Mouse (Mus musculus) hindbrain, embryonic 12.5 days (tissue): Measurements from ENCODE around the gene Pml. TPM values are rescaled to one million over a fixed set of nuclear protein-coding genes. Genes with fewer than 3 reads are reported as not detected.
"Not testable (repeated sequence)": the region's sequence is repeated elsewhere in the genome, so short reads cannot be mapped to it uniquely, and the experiment has no call there.

ENCODE experiments used
- ATAC-seq: fragments of 200-750 bp; cut with Nextera tagmentation; 2 replicates; pipeline ENCODE4 v1.8.0; 2017; ENCODE audit warnings: moderate TSS enrichment; ENCODE audit not compliant: low FRiP score
- H3K27ac ChIP-seq: fragments of 300-500 bp; sonication (generic); 2 replicates; pipeline ENCODE4 v1.5.1; 2016; ENCODE audit warnings: mild to moderate bottlenecking
- H3K27me3 ChIP-seq: fragments of 300-500 bp; sonication (generic); 2 replicates; pipeline ENCODE4 v1.6.1; 2016; ENCODE audit warnings: mild to moderate bottlenecking
- H3K36me3 ChIP-seq: fragments of 300-500 bp; sonication (generic); 2 replicates; pipeline ENCODE4 v1.6.1; 2016; ENCODE audit warnings: mild to moderate bottlenecking
- H3K4me1 ChIP-seq: fragments of 300-500 bp; sonication (generic); 2 replicates; pipeline ENCODE4 v1.6.1; 2016
- H3K4me2 ChIP-seq: fragments of 300-500 bp; sonication (generic); replicated peaks from 2 replicates; pipeline ENCODE4 v1.6.1; 2016; ENCODE audit warnings: mild to moderate bottlenecking
- H3K4me3 ChIP-seq: fragments of 300-500 bp; sonication (generic); 2 replicates; pipeline ENCODE4 v1.5.1; 2016; ENCODE audit warnings: mild to moderate bottlenecking
- H3K9ac ChIP-seq: fragments of 300-500 bp; sonication (generic); 2 replicates; pipeline ENCODE4 v1.6.1; 2016; ENCODE audit warnings: mild to moderate bottlenecking, moderate library complexity
- H3K9me3 ChIP-seq: fragments of 300-500 bp; sonication (generic); replicated peaks from 2 replicates; pipeline ENCODE4 v1.6.1; 2016; ENCODE audit warnings: mild to moderate bottlenecking
- WGBS: fragments of 180-500 bp; shearing (Covaris S2); methylation state at CpG from one replicate; pipeline ENCODE4 v1.1.7; 2016; 5-methylcytosine and 5-hydroxymethylcytosine counted together
- polyA plus RNA-seq: library from polyadenylated mRNA; unstranded; fragments of >200 nt; fragmentation: Nextera tagmentation; extraction: Ambion mirVana; gene quantifications from 2 replicates; pipeline ENCODE4 v1.2.1, GENCODE M21; 2016

Pml gene
- polyA plus RNA-seq, 1 experiment from 2014 or later: 10.1 TPM

DNA sequence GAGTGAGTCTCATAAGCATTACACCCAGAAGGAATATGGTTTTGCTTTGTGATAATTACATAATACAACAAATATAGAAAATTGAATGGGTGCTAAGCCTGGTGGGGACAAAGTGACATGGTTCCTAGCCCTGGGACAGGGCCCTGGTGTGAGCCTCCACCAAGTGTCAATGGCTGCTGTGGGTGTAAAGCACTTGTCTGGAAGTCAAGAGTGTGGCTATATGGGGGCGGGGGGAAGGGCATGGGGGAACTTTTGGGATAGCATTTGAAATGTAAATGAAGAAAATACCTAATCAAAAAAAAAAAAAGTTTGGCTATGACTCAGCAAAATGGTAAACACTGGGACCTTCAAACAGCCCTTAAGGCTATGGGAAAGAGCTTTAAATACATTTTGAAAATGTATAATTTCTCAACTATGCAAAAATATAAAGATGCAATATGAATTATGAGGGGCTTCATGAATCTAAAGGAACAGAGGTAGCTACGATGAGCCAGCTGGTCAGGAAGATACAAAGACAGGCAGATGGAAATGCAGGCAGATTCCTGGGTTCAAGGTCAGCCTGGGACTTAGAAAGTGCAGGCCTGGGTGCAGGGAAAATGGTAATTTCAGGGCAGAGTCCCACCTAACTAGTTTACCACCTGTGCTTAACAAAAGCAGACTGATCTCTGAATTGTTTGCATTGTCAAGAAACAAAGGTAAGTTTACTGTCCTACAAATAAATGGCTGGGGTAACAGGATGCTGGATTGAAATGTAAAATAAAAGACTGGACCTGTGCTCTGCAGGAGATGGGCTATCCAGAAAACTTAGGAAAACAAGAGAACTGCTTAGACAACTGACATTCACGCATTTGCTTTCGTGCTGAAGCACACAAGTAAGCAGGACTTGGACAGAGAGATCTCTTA lies 29.5 kb upstream of the Pml start:
- H3K36me3 ChIP-seq: no peaks in the 10 kb centered on the region
- no peak overlapping the region for H3K9ac ChIP-seq
- no peaks in the 10 kb centered on the region for H3K27me3 ChIP-seq
- no peaks in the 10 kb centered on the region for H3K9me3 ChIP-seq
- H3K27ac ChIP-seq: no peak overlapping the region
- 46% methylated on average over 4 of the region's 4 CpGs for WGBS
- no peak overlapping the region for H3K4me3 ChIP-seq
- H3K4me1 ChIP-seq: peaks cover 8% of the 10 kb centered on the region; the same call in 1 of the 2 replicates
- no peak for ATAC-seq
- no peak overlapping the region for H3K4me2 ChIP-seq

DNA sequence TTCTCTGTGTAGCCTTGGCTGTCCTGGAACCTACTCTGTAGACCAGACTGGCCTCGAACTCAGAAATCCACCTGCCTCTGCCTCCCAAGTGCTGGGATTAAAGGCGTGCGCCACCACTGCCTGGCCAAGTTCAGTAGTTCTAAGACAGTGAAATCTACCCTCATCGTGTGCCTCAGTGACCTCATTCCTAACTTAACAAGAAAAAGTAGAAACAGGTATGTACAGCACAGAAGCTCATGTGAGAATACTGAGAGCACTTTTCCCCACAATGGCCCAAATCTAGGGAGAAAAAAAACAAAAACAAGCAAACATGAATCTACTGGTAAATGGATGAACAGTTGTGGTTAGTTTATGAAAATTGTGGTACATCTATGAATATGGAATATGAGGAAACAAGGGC lies 28.7 kb upstream of the Pml start:
- Histone ChIP-seq H3K4me3 (no peak overlapping the region), H3K9me3 (no peaks in the 10 kb centered on the region), H3K9ac (no peak overlapping the region), H3K27ac (no peak overlapping the region), H3K4me1 (peaks cover 8% of the 10 kb centered on the region; the same call in 1 of the 2 replicates), H3K36me3 (no peaks in the 10 kb centered on the region), H3K27me3 (no peaks in the 10 kb centered on the region), H3K4me2 (no peak overlapping the region)
- WGBS: 93% methylated on average over 4 of the region's 4 CpGs
- no peak for ATAC-seq

- Histone ChIP-seq H3K9me3 (no peaks in the 10 kb centered on the region), H3K36me3 (no peaks in the 10 kb centered on the region), H3K4me1 (peaks cover 8% of the 10 kb centered on the region; the same call in 1 of the 2 replicates), H3K27me3 (no peaks in the 10 kb centered on the region), H3K4me2 (no peak overlapping the region), H3K9ac (no peak overlapping the region), H3K4me3 (no peak overlapping the region), H3K27ac (no peak overlapping the region)
- ATAC-seq: no peak
- WGBS: 46% methylated on average over 5 of the region's 5 CpGs
These were observed 26.8 kb upstream of the Pml start for GRCm38 (mm10) chr9:58276346-58276745.

- Histone ChIP-seq H3K4me2 (no peak overlapping the region), H3K9me3 (no peaks in the 10 kb centered on the region), H3K4me1 (peaks cover 8% of the 10 kb centered on the region; the same call in 1 of the 2 replicates), H3K36me3 (no peaks in the 10 kb centered on the region), H3K27me3 (no peaks in the 10 kb centered on the region), H3K27ac (no peak overlapping the region), H3K9ac (no peak overlapping the region), H3K4me3 (no peak overlapping the region)
- 81% methylated on average over 3 of the region's 3 CpGs for WGBS
- ATAC-seq: no peak
These were observed 26.2 kb upstream of the Pml start for GRCm38 (mm10) chr9:58275797-58276196.

DNA sequence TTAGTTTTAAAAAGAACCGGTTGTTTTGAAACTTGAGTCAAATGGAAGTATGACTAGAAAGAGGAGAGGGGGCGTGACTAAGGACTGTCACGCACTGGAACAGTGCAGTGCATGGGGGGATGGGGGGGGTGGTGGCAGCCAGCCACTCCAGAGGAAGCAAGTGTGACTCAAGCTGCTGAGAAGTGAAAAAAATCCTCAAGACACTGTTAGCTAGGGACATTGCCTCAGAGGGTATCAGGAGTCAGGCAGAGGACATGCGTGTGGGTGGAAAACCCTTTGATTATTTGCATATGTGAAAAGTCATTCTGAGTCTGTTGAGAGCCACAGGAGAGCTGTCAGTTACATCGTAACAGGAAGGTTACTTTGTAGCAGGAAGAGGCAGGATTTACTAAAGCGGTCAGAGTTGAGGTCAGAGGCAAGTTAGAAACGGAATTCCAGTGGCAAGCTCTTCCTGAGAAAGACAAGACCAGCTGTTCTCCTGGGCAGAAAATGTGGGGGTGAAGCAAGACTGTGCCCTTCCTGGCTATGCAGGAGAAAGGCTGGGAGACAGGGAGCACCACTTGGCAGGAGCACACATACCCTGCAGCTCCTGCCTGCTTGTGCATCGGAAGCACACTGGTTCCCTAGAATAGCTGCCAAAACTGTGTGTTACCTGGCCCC lies 25.7 kb upstream of the Pml start:
- peaks cover 8% of the 10 kb centered on the region; the same call in 1 of the 2 replicates for H3K4me1 ChIP-seq
- no peak overlapping the region for H3K9ac ChIP-seq
- 32% methylated on average over 8 of the region's 8 CpGs for WGBS

DNA sequence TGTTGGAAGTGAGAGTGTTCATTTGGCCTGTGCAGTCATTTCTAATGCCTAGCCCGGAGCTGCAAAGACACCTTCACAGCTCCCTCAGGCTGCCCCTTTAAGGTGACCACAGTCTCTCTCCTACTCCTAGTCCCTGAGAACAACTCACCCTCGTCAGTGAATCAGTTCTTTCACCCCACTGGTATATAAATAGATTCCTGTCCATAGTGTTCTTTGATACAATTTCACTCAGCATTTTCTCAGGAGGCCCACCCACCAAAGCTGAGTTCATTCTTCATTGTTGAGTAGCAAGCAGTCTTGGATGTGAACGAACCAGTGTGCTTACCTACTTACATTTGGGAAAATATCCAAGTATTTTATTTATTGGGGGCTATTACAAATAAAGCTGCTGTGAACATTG lies 25.0 kb upstream of the Pml start:
- H3K9ac ChIP-seq: no peak overlapping the region
- H3K4me3 ChIP-seq: no peak overlapping the region
- no peak overlapping the region for H3K27ac ChIP-seq
- H3K9me3 ChIP-seq: no peaks in the 10 kb centered on the region
- no peak overlapping the region for H3K4me2 ChIP-seq
- H3K27me3 ChIP-seq: no peaks in the 10 kb centered on the region
- 62% methylated on average over 3 of the region's 3 CpGs for WGBS
- ATAC-seq: no peak
- no peaks in the 10 kb centered on the region for H3K36me3 ChIP-seq
- H3K4me1 ChIP-seq: peaks cover 8% of the 10 kb centered on the region; the same call in 1 of the 2 replicates

More for the DNA sequence above, 25.7 kb upstream of the Pml start:
- Histone ChIP-seq H3K9me3 (no peaks in the 10 kb centered on the region), H3K4me2 (no peak overlapping the region), H3K4me3 (no peak overlapping the region), H3K27me3 (no peaks in the 10 kb centered on the region), H3K27ac (no peak overlapping the region), H3K36me3 (no peaks in the 10 kb centered on the region)
- no peak for ATAC-seq

DNA sequence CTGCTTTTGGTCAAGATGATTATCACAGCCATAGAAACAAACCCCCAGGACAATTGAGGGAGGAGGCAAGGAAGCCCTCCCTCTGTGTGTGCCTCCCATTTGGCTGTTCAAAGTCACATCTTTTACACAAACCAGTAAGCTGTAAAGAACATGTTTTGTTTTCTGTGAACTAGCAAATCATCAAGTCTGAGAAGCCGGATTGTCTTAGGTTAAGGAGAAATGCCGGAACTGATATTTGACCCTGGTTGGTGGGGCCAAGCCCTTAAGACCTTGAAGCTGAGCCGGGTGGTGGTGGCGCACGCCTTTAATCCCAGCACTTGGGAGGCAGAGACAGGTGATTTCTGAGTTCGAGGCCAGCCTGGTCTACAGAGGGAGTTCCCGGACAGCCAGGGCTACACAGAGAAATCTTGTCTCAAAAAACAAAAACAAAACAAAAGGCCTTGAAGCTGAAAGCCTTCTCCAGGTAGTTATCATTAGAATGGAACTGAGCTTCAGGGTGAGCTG lies 24.6 kb upstream of the Pml start:
- no peak for ATAC-seq

GRCm38 (mm10) chr9:58272855-58273254 lies 23.3 kb upstream of the Pml start:
- Histone ChIP-seq H3K4me2 (no peak overlapping the region), H3K4me3 (no peak overlapping the region), H3K27me3 (no peaks in the 10 kb centered on the region), H3K9me3 (no peaks in the 10 kb centered on the region), H3K27ac (no peak overlapping the region), H3K36me3 (no peaks in the 10 kb centered on the region), H3K4me1 (peaks cover 8% of the 10 kb centered on the region; the same call in 1 of the 2 replicates), H3K9ac (no peak overlapping the region)
- 74% methylated on average over 9 of the region's 9 CpGs for WGBS
- no peak for ATAC-seq

More for the DNA sequence above, 24.6 kb upstream of the Pml start:
- Histone ChIP-seq H3K4me1 (peaks cover 8% of the 10 kb centered on the region; the same call in 1 of the 2 replicates), H3K9ac (no peak overlapping the region), H3K4me2 (no peak overlapping the region), H3K27me3 (no peaks in the 10 kb centered on the region), H3K36me3 (no peaks in the 10 kb centered on the region), H3K27ac (no peak overlapping the region), H3K4me3 (no peak overlapping the region), H3K9me3 (no peaks in the 10 kb centered on the region)
- WGBS: 83% methylated on average over 7 of the region's 7 CpGs

- Histone ChIP-seq H3K27me3 (no peaks in the 10 kb centered on the region), H3K27ac (no peak overlapping the region), H3K9me3 (no peaks in the 10 kb centered on the region), H3K4me3 (no peak overlapping the region), H3K4me1 (peaks cover 8% of the 10 kb centered on the region; the same call in 1 of the 2 replicates), H3K4me2 (no peak overlapping the region), H3K9ac (no peak overlapping the region; the same call in 1 of the 2 replicates), H3K36me3 (no peaks in the 10 kb centered on the region)
- WGBS: 74% methylated on average over 2 of the region's 2 CpGs
- ATAC-seq: no peak
These were observed 22.5 kb upstream of the Pml start for GRCm38 (mm10) chr9:58272068-58272541.

DNA sequence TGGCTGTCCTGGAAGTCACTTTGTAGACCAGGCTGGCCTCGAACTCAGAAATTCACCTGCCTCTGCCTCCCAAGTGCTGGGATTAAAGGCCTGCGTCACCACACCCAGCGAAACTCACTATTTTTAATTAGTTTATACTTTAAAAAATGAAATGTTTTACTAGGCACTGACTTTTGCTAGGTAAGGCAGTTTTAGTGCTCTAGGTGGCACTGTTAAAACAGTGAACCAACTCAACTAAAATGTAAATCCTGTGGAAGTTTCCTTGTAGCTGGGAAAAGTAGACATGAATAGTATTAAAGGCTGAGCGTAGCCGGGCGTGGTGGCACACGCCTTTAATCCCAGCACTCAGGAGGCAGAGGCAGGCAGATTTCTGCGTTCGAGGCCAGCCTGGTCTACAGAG lies 22.0 kb upstream of the Pml start:
- H3K4me3 ChIP-seq, H3K9ac ChIP-seq, ATAC-seq, H3K27me3 ChIP-seq, H3K9me3 ChIP-seq, H3K4me2 ChIP-seq, H3K27ac ChIP-seq, H3K36me3 ChIP-seq: not testable (repeated sequence)
- 94% methylated on average over 9 of the region's 9 CpGs for WGBS
- peaks cover 11% of the 10 kb centered on the region for H3K4me1 ChIP-seq

- Histone ChIP-seq H3K4me3 (no peak overlapping the region), H3K4me2 (no peak overlapping the region), H3K36me3 (no peaks in the 10 kb centered on the region), H3K9ac (no peak overlapping the region), H3K4me1 (peaks cover 14% of the 10 kb centered on the region), H3K9me3 (no peaks in the 10 kb centered on the region), H3K27me3 (no peaks in the 10 kb centered on the region), H3K27ac (no peak overlapping the region)
- ATAC-seq: no peak
- WGBS: 81% methylated on average over 3 of the region's 3 CpGs
These were observed 21.5 kb upstream of the Pml start for GRCm38 (mm10) chr9:58271109-58271508.

- WGBS: 62% methylated on average over 3 of the region's 3 CpGs
- H3K4me1 ChIP-seq: peaks cover 8% of the 10 kb centered on the region; the same call in 1 of the 2 replicates
- H3K36me3 ChIP-seq: no peaks in the 10 kb centered on the region
- H3K27ac ChIP-seq: no peak overlapping the region
- no peak overlapping the region for H3K4me2 ChIP-seq
- H3K9ac ChIP-seq: no peak overlapping the region
- ATAC-seq: no peak
- no peaks in the 10 kb centered on the region for H3K27me3 ChIP-seq
- no peaks in the 10 kb centered on the region for H3K9me3 ChIP-seq
- no peak overlapping the region for H3K4me3 ChIP-seq
These were observed 20.5 kb upstream of the Pml start for GRCm38 (mm10) chr9:58270081-58270480.
